Mouse (Mus musculus): ENCODE measurements around the gene Thsd4. TPM values are rescaled to one million over a fixed set of nuclear protein-coding genes. Genes with fewer than 3 reads are reported as not detected.

Thsd4 gene
- polyA plus RNA-seq, 1 experiment from 2014 or later, result 12.3 TPM

DNA sequence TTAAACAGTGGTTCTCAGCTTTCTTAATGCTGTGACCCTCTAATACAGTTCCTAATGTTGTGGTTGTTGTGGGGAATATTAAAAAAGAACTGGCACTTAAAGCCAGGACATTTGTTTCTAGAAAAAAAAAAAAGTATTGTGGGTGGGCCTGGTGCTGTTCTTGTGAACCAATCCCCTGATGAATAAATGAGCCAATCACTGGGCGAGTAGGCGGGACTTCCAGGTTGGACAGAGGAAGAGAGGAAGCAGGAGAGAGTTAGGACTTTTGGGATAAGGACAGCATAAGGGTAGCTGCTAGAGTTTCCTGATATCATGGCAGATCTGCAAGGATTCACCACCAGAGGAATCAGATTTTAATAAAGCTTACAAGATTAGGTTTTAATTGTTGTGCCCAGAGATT lies 249.9 kb downstream of the Thsd4 start:
- Histone ChIP-seq H3K9ac (no peak overlapping the region), H3K4me2 (replicated peaks) (no peak overlapping the region), H3K27ac (no peak overlapping the region), H3K9me3 (no peaks in the 10 kb centered on the region), H3K27me3 (no peaks in the 10 kb centered on the region), H3K36me3 (no peaks in the 10 kb centered on the region), H3K4me3 (no peak overlapping the region), H3K4me1 (peaks cover 6% of the 10 kb centered on the region; the same call in 1 of the 2 replicates)
- WGBS, result 76% methylated on average over 2 of the region's 2 CpGs
- no peak for ATAC-seq (ENCODE audit: insufficient number of reproducible peaks, insufficient read depth, low FRiP score, low TSS enrichment)

DNA sequence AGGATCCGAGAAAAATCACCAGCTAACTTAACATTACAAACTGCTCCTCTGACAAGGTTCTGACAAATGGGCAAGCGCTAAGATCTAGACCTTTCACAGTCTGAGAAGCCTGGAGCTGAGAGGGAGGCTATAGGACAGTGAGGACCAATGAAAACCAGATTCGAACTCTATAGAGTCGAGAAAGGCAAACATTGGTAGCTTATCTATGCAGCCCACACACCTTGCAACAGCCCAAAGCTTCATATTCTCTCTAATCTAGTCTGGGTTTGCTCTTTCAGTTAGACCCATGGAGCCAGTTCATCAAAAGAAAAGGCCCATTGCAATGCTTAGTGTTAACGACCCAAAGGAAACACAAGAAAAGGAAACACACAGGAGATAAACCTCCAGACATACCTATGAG lies 252.0 kb downstream of the Thsd4 start:
- H3K9ac ChIP-seq, result no peak overlapping the region
- H3K4me3 ChIP-seq, result no peak overlapping the region
- WGBS, result 82% methylated on average over 5 of the region's 5 CpGs
- H3K36me3 ChIP-seq, result no peaks in the 10 kb centered on the region
- H3K27ac ChIP-seq, result no peak overlapping the region
- H3K9me3 ChIP-seq, result no peaks in the 10 kb centered on the region
- H3K4me1 ChIP-seq, result peaks cover 4% of the 10 kb centered on the region
- no peak overlapping the region for H3K4me2 ChIP-seq (replicated peaks)
- H3K27me3 ChIP-seq, result no peaks in the 10 kb centered on the region
- no peak for ATAC-seq (ENCODE audit: insufficient number of reproducible peaks, insufficient read depth, low FRiP score, low TSS enrichment)

DNA sequence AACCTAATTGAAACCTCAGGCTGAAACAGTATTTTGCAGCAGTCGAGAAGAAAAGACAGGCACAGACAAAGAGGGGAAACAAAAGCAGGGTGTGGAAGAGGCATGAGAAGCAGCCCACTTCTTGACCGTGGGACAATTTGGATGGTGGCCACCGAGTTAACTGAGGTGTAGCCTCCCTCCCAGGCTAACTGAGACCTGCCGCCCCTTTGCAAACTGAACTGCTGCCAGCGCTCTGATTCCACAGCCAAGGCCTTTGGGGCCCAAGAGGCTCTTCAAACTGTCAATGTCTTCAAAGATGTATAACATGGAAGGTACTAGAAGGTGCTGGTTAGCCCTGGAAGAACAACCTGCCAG lies 254.6 kb downstream of the Thsd4 start:
- Histone ChIP-seq H3K27me3 (no peaks in the 10 kb centered on the region), H3K9me3 (no peaks in the 10 kb centered on the region), H3K4me1 (peaks cover 8% of the 10 kb centered on the region), H3K36me3 (no peaks in the 10 kb centered on the region), H3K27ac (no peak overlapping the region), H3K4me3 (no peak overlapping the region), H3K9ac (no peak overlapping the region), H3K4me2 (replicated peaks) (no peak overlapping the region)
- 74% methylated on average over 5 of the region's 5 CpGs for WGBS
- no peak for ATAC-seq (ENCODE audit: insufficient number of reproducible peaks, insufficient read depth, low FRiP score, low TSS enrichment)

DNA sequence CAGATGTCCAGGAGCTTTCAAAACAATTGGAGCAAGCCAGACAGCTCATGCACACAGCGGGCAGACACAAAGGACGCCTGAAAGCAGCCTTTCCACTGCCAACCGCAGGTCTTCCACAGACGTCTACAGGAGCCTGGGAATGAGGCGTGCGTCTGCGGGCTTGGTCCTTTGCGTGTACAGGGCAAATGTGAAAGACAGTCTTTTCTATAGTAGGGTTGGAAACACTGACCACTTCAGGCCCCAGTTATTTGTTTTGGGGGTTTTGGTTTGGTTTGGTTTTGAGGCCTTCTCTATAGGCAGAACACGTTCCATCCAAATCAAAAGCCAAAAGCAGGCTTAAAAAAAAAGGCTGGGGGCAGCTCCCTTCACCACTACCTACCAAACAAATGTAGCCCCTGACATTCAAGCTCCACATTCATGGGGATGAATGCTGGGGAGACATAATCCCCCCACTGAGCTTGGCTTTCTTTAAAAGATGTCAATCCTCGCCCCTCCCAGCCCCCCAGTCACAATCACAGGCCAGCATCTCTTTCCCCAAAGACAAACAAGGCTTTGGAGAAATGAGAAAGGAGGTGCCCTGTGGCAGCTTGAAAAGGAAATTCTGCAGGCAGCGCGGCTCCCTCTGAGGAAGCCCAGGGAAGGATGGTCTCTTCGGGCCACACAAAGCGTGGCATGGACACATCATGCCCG lies 255.1 kb downstream of the Thsd4 start:
- H3K27ac ChIP-seq, result no peak overlapping the region
- H3K9ac ChIP-seq, result no peak overlapping the region
- H3K27me3 ChIP-seq, result no peaks in the 10 kb centered on the region
- no peak overlapping the region for H3K4me2 ChIP-seq (replicated peaks)
- H3K4me1 ChIP-seq, result peaks cover 8% of the 10 kb centered on the region
- no peaks in the 10 kb centered on the region for H3K36me3 ChIP-seq
- no peak overlapping the region for H3K4me3 ChIP-seq
- 78% methylated on average over 15 of the region's 15 CpGs for WGBS
- H3K9me3 ChIP-seq, result no peaks in the 10 kb centered on the region
- ATAC-seq (ENCODE audit: insufficient number of reproducible peaks, insufficient read depth, low FRiP score, low TSS enrichment), result no peak

DNA sequence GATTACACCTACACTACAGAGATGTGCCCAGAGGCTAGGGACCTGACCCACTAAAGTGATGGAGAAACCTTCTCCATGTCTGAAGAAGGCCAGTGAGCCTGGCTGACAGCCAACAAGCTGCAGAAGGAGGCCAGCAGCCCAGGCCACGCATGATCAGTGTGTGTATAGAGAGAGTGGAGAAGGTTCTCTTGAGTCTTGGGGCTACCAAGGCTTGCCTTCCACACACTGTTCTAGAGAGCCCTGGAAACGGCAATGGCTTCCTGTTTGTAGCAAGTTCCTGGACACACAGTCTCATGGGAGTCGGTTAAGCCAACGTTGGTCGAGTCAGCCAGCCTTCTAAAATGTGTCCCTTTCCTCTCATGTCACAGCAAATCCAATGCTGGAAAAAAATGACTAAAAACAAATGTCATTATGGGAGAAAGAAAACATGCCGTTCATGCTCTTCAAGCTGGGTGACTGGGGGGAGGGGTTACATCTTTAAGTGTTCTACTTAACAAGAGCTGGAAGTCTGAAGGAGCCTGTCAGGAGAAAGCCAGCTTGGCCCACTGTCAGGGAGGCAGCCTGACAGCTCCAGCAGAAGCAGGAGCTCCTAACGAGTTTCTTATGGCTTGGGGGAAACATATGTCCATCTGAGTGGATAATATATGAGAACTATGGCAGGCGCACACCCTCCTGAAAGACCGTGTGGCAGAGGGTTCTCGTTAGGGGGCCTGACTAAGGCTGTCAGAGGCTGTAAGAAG lies 257.1 kb downstream of the Thsd4 start:
- Histone ChIP-seq H3K4me1 (peaks cover 8% of the 10 kb centered on the region), H3K27ac (no peak overlapping the region), H3K36me3 (no peaks in the 10 kb centered on the region), H3K27me3 (no peaks in the 10 kb centered on the region), H3K4me2 (replicated peaks) (no peak overlapping the region), H3K9me3 (no peaks in the 10 kb centered on the region), H3K4me3 (no peak overlapping the region), H3K9ac (no peak overlapping the region)
- no peak for ATAC-seq (ENCODE audit: insufficient number of reproducible peaks, insufficient read depth, low FRiP score, low TSS enrichment)
- WGBS, result 40% methylated on average over 10 of the region's 10 CpGs

DNA sequence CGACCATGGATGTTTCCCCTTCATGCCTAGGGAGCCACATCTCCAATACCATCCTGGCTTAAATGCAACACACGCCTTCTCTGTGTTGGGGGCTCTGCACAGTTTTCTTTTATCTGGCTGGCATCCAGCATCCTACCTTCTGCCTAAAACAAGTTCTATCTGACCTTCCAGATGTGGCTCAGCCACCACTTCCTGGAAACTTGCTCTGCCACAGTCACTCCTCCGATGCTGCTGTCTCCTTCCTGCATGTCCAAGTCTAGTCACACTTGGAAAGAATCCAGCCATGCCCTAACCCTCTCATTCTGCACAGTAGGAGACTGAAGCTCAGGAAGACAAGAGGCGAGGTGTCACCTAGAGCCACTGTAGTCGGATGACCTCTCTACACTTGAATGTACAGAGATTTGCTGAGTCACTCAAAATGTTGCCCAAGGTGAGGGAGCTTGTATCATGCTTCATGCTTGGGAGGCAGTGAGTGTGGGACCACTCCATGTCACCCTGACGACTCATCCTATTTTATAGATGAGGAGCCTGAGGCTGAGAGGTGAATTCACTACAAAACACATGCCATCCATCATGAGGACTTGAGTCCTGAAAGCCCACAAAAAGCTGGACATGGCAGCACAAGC lies 259.2 kb downstream of the Thsd4 start:
- Histone ChIP-seq H3K4me1 (peaks cover 8% of the 10 kb centered on the region), H3K4me3 (no peak overlapping the region), H3K9me3 (no peaks in the 10 kb centered on the region), H3K27ac (no peak overlapping the region), H3K4me2 (replicated peaks) (no peak overlapping the region), H3K36me3 (no peaks in the 10 kb centered on the region), H3K27me3 (no peaks in the 10 kb centered on the region), H3K9ac (no peak overlapping the region)
- ATAC-seq (ENCODE audit: insufficient number of reproducible peaks, insufficient read depth, low FRiP score, low TSS enrichment), result no peak
- WGBS, result 81% methylated on average over 6 of the region's 6 CpGs

DNA sequence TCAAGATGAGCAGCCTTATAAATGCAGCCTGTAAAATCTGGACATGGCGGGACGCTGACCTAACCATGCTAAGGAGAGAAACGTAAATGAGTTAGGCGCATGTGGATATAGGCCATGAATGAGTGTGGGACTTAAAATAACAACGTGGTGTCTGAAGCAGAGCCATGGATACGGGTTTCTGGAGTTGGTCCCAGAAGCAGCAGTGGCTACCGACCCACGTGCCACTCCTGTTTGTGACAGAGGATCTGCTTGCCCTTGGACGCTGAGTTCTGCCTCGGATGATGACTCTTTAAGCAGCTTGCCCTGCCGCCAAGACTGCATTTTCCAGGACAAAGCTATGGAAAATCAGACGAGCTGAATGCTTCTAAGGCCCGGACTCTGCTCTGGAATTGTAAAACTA lies 262.2 kb downstream of the Thsd4 start:
- H3K36me3 ChIP-seq, result no peaks in the 10 kb centered on the region
- 85% methylated on average over 13 of the region's 13 CpGs for WGBS
- no peak overlapping the region for H3K27ac ChIP-seq
- no peaks in the 10 kb centered on the region for H3K27me3 ChIP-seq
- H3K9me3 ChIP-seq, result no peaks in the 10 kb centered on the region
- ATAC-seq (ENCODE audit: insufficient number of reproducible peaks, insufficient read depth, low FRiP score, low TSS enrichment), result no peak
- peaks cover 3% of the 10 kb centered on the region for H3K4me1 ChIP-seq
- H3K9ac ChIP-seq, result no peak overlapping the region
- no peak overlapping the region for H3K4me3 ChIP-seq
- no peak overlapping the region for H3K4me2 ChIP-seq (replicated peaks)

DNA sequence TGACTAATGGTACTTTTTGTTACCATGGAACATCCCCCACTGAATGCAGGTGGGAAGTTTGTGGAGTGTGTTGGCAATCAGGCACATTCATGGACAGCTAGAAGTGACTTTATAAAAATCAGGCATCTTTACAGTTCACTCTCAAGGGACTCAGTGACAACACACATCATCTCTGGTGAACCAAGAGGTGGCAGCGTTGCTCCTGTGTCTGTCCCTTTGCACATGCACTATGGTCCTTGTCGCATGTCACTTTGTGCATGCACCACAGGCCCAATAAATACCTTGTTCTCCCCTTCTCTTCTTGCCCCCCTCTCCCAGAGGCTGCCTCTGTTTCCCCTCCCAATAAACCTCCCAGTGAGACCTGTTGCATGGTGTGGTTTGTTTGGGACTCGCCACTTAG lies 270.1 kb downstream of the Thsd4 start:
- Histone ChIP-seq H3K4me3 (no peak overlapping the region), H3K4me1 (no peaks in the 10 kb centered on the region), H3K9me3 (no peaks in the 10 kb centered on the region), H3K27me3 (no peaks in the 10 kb centered on the region), H3K36me3 (no peaks in the 10 kb centered on the region), H3K9ac (no peak overlapping the region), H3K27ac (no peak overlapping the region), H3K4me2 (replicated peaks) (no peak overlapping the region)
- no peak for ATAC-seq (ENCODE audit: insufficient number of reproducible peaks, insufficient read depth, low FRiP score, low TSS enrichment)
- 70% methylated on average over 3 of the region's 3 CpGs for whole genome bisulfite sequencing

DNA sequence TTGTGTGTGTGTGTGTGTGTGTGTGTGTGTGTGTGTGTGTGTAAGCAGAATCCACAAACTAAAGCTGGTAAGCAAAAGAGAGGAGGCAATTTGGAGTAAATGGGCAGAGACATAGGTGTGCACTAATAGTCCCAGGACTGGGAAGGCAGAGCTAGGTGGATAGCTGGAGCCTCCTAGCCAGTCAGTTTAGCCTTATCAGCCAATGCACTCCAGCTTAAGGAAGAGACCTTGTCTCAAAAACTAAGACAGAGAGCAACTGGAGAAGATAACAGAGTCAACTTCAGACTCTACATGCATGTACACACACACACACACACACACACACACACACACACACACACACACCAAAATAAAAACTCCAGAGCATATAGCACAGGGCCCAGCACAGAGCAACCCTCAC lies 271.4 kb downstream of the Thsd4 start:
- H3K9ac ChIP-seq, result no peak overlapping the region
- H3K4me1 ChIP-seq, result no peaks in the 10 kb centered on the region
- H3K9me3 ChIP-seq, result no peaks in the 10 kb centered on the region
- H3K36me3 ChIP-seq, result no peaks in the 10 kb centered on the region
- no peak for ATAC-seq (ENCODE audit: insufficient number of reproducible peaks, insufficient read depth, low FRiP score, low TSS enrichment)
- no peak overlapping the region for H3K27ac ChIP-seq
- no peak overlapping the region for H3K4me2 ChIP-seq (replicated peaks)
- H3K4me3 ChIP-seq, result no peak overlapping the region
- no peaks in the 10 kb centered on the region for H3K27me3 ChIP-seq

DNA sequence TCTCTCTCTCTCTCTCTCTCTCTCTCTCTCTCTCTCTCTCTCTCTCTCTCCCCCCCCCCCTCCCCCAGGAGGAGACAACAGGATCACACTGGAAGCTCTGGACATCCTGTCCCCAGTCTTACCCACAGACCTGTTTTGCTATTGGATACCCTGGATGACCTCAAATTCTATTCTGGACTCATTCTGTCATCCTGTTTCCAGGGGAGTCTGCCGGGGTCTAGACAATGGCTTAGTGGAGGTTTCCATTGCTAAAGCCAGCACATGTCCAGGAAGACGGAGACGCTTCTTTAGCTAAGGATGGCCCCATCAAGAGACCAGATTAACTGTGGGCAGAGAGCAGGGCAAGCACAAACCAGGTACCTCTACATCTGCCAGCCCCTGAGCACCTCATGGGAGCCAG lies 273.8 kb downstream of the Thsd4 start:
- Histone ChIP-seq H3K27ac (no peak overlapping the region), H3K4me1 (no peaks in the 10 kb centered on the region), H3K4me2 (replicated peaks) (no peak overlapping the region), H3K9me3 (no peaks in the 10 kb centered on the region), H3K27me3 (no peaks in the 10 kb centered on the region), H3K36me3 (no peaks in the 10 kb centered on the region), H3K4me3 (no peak overlapping the region), H3K9ac (no peak overlapping the region)
- 77% methylated on average over 3 of the region's 3 CpGs for WGBS
- ATAC-seq (ENCODE audit: insufficient number of reproducible peaks, insufficient read depth, low FRiP score, low TSS enrichment), result no peak

DNA sequence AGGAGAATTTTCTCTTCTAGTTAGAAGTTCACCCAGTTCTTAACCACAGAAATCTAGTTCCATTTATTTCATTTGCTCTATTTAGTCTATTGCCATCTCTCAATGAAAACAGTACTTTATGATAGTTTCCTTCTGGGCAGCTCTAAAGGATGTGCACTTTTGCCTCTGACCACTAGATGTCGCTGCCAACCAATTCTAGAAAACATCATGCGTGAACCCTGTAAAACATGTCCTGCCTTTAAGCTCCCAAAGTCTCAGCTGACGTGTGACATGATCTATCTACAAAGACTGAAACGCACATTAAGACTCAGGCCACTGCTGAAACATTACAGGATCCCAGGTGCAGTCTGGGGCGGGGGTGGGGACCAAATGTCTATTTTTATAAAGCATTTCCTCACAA lies 276.9 kb downstream of the Thsd4 start:
- no peaks in the 10 kb centered on the region for H3K36me3 ChIP-seq
- no peaks in the 10 kb centered on the region for H3K27me3 ChIP-seq
- H3K9ac ChIP-seq, result no peak overlapping the region
- H3K27ac ChIP-seq, result no peak overlapping the region
- no peaks in the 10 kb centered on the region for H3K4me1 ChIP-seq
- H3K4me2 ChIP-seq (replicated peaks), result no peak overlapping the region
- 2% methylated on average over 5 of the region's 5 CpGs for WGBS
- H3K4me3 ChIP-seq, result no peak overlapping the region
- H3K9me3 ChIP-seq, result no peaks in the 10 kb centered on the region
- no peak for ATAC-seq (ENCODE audit: insufficient number of reproducible peaks, insufficient read depth, low FRiP score, low TSS enrichment)

DNA sequence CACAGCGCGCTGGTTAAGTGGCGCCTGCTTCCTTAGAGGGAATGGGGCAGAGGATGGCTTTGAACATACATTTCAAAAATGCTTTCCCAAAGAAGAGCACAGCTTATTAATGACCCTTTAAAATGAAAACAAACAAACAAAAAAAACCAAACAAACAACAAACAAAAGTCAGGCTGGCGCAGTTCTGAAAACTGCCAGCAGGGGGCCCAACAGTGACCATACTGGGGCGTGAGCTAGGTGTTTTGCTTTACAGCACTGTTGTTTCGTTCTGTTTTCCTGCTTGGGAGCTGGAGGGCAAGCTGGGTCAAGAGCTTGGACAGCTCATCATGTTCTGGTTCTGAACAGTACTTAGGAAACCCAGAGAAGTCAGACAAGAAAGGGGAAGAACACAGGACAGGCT lies 278.3 kb downstream of the Thsd4 start:
- H3K9me3 ChIP-seq, result no peaks in the 10 kb centered on the region
- H3K9ac ChIP-seq, result no peak overlapping the region
- no peak overlapping the region for H3K4me3 ChIP-seq
- no peak overlapping the region for H3K27ac ChIP-seq
- 56% methylated on average over 6 of the region's 6 CpGs for WGBS
- no peaks in the 10 kb centered on the region for H3K36me3 ChIP-seq
- H3K4me1 ChIP-seq, result no peaks in the 10 kb centered on the region
- H3K4me2 ChIP-seq (replicated peaks), result no peak overlapping the region
- ATAC-seq (ENCODE audit: insufficient number of reproducible peaks, insufficient read depth, low FRiP score, low TSS enrichment), result no peak
- no peaks in the 10 kb centered on the region for H3K27me3 ChIP-seq
